Mouse (Mus musculus) lung, adult 2 months (tissue): Measurements from ENCODE around the gene Polr3c.

Experiments
- CTCF ChIP-seq: fragments of 200-500 bp; IDR thresholded peaks from 2 replicates; pipeline ENCODE4 v1.5.1; 2011; ENCODE audit warnings: mild to moderate bottlenecking, low read length, control low read depth; ENCODE audit not compliant: insufficient read depth
- POLR2A ChIP-seq: fragments of 200-500 bp; IDR thresholded peaks from 2 replicates; pipeline ENCODE4 v1.6.1; 2011; ENCODE audit warnings: low read depth, mild to moderate bottlenecking, control low read depth, low read length, borderline replicate concordance; ENCODE audit errors: extremely low read depth

GRCm38 (mm10) chr3:96680269-96680956 is 47.0 kb downstream of the Polr3c start:
- no peak for TF ChIP-seq POLR2A
- no peak for TF ChIP-seq CTCF
